Mouse (Mus musculus) bone marrow macrophage, adult 2 months (primary cell): ENCODE data around the gene Fam166a.

Experiments used
- CTCF ChIP-seq: IDR thresholded peaks from 2 replicates; pipeline ENCODE4 v1.5.1; 2012; ENCODE audit warnings: low read depth, mild to moderate bottlenecking, low read length, moderate library complexity
- POLR2A ChIP-seq: IDR thresholded peaks from 2 replicates; pipeline ENCODE4 v1.6.1; 2012; ENCODE audit warnings: mild to moderate bottlenecking, low read depth, low read length, borderline replicate concordance

GRCm38 (mm10) chr2:25194006-25194405 is 24.5 kb upstream of the Fam166a start:
- TF ChIP-seq CTCF (no peak), POLR2A (no peak)
